Mouse (Mus musculus) neural tube, embryonic 13.5 days (tissue): ENCODE measurements around the gene E2f6. TPM values are rescaled to one million over a fixed set of nuclear protein-coding genes. Genes with fewer than 3 reads are reported as not detected.
A peak's percentile ranks its signal among the peaks of the same experiment; 100 is the strongest.

ENCODE experiments used
- ATAC-seq: fragments of 200-750 bp; cut with Nextera tagmentation; 2 replicates; pipeline ENCODE4 v1.8.0; 2017; ENCODE audit warnings: low read depth, mild to moderate bottlenecking, moderate TSS enrichment, moderate library complexity
- H3K27ac ChIP-seq: fragments of 300-500 bp; sonication (generic); replicated peaks from 2 replicates; pipeline ENCODE4 v1.5.1; 2015; ENCODE audit warnings: moderate library complexity, mild to moderate bottlenecking, inconsistent platforms
- H3K27me3 ChIP-seq: fragments of 300-500 bp; sonication (generic); 2 replicates; pipeline ENCODE4 v1.6.1; 2015; ENCODE audit warnings: mild to moderate bottlenecking, inconsistent platforms
- H3K36me3 ChIP-seq: fragments of 300-500 bp; sonication (generic); 2 replicates; pipeline ENCODE4 v1.6.1; 2015; ENCODE audit warnings: mild to moderate bottlenecking, inconsistent platforms
- H3K4me1 ChIP-seq: fragments of 300-500 bp; sonication (generic); replicated peaks from 2 replicates; pipeline ENCODE4 v1.6.1; 2015; ENCODE audit warnings: inconsistent platforms
- H3K4me2 ChIP-seq: fragments of 300-500 bp; sonication (generic); 2 replicates; pipeline ENCODE4 v1.6.1; 2015; ENCODE audit warnings: inconsistent platforms, mild to moderate bottlenecking, moderate library complexity
- H3K4me3 ChIP-seq: fragments of 300-500 bp; sonication (generic); 2 replicates; pipeline ENCODE4 v1.5.1; 2015; ENCODE audit warnings: mild to moderate bottlenecking, inconsistent platforms
- H3K9ac ChIP-seq: fragments of 300-500 bp; sonication (generic); 2 replicates; pipeline ENCODE4 v1.6.1; 2015; ENCODE audit warnings: moderate library complexity, mild to moderate bottlenecking, inconsistent platforms
- H3K9me3 ChIP-seq: fragments of 300-500 bp; sonication (generic); 2 replicates; pipeline ENCODE4 v1.6.1; 2016; ENCODE audit warnings: inconsistent platforms
- WGBS: fragments of 180-500 bp; shearing (Covaris S2); methylation state at CpG from one replicate; pipeline ENCODE4 v1.1.7; 2015; 5-methylcytosine and 5-hydroxymethylcytosine counted together
- polyA plus RNA-seq: library from polyadenylated mRNA; unstranded; fragments of >200 nt; fragmentation: Nextera tagmentation; extraction: Ambion mirVana; gene quantifications from 2 replicates; pipeline ENCODE4 v1.2.1, GENCODE M21; 2015

E2f6 gene
- polyA plus RNA-seq = 36.7 and 39.2 TPM in 2 replicates

DNA sequence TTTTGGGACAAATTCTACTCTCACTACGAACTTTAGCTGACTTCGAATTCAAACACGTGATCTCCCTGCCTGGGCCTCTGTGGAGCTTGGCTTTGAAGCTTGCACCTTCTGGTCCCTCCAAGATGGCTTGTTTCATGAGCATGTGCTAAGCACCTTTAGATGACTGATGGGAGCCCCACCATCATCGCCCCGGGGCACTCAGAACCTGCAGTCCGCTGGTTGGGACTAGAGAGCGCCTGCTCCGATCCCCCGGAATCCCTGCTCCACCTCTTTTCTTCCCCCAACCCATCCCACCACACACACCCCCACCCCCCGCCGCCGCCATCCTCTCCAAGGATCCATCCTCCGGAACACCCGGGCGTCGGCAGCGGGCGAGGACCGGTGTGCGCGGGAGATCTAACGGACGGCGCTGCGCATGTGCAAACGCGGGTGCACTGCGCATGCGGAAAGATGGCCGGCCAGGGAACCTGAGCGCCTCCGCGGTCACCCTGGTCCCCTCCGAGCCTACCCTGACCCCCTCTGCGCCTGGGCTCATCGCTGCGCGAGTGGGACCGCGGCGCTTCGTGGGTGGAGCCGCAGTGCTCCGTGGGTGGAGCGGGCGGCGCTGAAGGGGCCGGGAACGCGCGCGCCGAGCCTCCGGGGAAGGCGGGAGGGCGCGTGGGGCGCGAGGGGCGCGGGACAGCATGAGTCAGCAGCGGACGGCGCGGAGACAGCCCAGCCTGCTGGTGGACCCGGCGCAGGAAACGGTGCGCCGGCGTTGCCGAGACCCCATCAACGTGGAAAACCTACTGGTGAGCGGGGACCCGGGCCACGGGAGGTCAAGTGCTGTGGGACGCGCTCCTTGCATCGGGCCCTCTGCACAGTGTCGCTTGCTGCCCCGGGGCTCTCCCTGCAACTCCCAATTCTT, at the start of gene E2f6:
TSS of gene E2f6 (plus strand) at position 439 of the 907 bp plus-strand sequence.
- H3K36me3 ChIP-seq = peaks cover 15% of the 10 kb centered on the region
- peak within 1 kb of the TSS; percentile 86 for H3K4me2 ChIP-seq
- ATAC-seq = peak; percentile 90
- WGBS = 6% methylated on average over 81 of the region's 81 CpGs
- H3K9me3 ChIP-seq = no peaks in the 10 kb centered on the region
- H3K4me3 ChIP-seq = peak within 1 kb of the TSS; percentile 89
- H3K4me1 ChIP-seq = peaks cover 20% of the 10 kb centered on the region
- peaks cover 35% of the 10 kb centered on the region for H3K27me3 ChIP-seq
- peak within 1 kb of the TSS; percentile 91 for H3K9ac ChIP-seq
- H3K27ac ChIP-seq = peak within 1 kb of the TSS; percentile 82

DNA sequence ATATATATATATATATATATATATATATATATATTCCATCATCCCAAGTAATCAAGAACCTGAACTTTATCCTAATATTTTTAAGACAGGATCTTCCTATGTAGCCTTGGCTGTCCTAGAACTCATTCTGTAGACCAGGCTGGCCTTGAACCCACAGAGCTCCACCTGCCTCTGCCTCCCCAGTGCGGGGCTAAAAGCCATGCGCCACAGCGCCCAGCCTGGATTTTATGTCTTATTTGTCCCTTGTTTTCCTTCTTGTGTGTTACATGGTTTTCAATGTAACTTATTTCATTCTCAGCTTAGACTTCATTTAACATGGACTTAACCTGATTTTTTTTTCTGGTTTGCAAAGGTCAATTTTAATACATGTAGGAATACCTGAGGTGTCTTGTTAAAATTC, 49.3 kb upstream of the E2f6 start:
- 97% methylated on average over 3 of the region's 3 CpGs for WGBS
- ATAC-seq = no peak
- H3K27ac ChIP-seq = no peak overlapping the region
- H3K4me3 ChIP-seq = no peak overlapping the region
- no peaks in the 10 kb centered on the region for H3K36me3 ChIP-seq
- no peak overlapping the region for H3K4me2 ChIP-seq
- no peak overlapping the region for H3K9ac ChIP-seq
- no peaks in the 10 kb centered on the region for H3K27me3 ChIP-seq
- H3K4me1 ChIP-seq = no peaks in the 10 kb centered on the region; the same call in 1 of the 2 replicates
- no peaks in the 10 kb centered on the region; the same call in 1 of the 2 replicates for H3K9me3 ChIP-seq

DNA sequence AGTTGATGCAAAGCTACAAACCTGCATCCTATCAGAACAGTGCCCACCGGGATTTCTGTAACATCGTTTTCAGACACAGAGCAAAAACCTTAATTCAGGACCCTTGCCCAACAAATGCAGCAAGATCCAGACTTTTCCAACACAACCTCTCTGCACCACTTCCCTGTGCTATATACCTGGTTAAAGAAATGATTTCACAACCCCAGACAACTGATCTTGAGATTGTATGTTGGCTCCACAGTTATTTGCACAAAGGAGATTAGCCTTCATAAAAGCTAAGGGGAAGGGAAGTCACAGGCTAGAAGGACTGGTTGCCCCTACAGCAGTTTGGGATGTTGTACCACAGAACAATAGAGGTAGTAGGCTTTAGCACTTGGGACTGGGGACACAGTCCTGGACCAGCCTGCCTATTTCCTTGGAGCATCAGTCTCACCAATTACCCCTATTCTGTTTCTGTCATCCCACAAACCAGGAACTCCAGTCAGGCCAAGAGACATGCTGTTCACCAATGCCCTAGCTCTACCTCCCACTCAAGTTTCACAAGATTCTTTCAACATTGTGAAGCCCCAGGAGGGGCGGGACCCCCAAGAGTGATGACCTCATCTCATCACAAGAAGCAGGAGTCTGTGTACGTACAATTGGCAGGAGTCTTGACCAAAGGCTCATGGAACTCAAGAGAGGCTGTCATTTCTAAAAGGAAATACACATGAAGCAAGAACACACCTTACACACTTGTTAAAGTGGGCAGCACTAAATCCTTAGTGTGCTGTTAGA, 46.9 kb upstream of the E2f6 start:
- 84% methylated on average over 4 of the region's 4 CpGs for WGBS
- no peaks in the 10 kb centered on the region for H3K36me3 ChIP-seq
- no peak for ATAC-seq

DNA sequence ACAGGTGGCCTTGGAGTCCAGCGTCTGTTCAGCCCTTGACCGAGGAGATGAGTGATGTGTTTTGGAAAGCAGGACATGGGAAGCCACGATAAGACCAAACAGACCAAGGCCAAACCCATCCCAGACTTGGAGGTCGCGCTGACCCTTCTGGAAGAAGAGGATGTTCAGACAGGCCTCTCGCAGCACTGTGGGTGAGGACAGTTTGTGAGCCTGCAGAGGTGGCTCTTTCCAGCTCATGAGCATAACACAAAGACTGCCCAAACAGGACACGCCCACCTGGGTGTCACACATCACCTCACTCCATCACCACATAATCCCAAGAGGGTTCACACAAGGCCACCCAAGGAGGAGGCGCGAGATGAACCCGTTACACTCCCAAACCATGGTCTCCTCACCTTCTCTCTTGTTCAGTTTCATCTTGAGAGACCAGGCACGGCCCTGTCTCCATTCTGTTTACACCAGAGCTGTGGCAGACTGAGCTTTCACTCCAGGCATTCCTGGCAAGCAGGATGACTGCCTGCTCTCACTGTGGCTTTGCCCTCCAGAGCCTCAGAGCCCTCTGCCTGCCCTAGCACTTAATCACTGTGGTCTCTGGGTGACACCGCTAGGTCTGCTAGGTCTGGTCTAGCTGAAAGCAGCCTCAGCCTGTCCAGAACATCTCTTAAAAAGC, 45.9 kb upstream of the E2f6 start:
- H3K4me1 ChIP-seq = no peaks in the 10 kb centered on the region; the same call in 1 of the 2 replicates

More for the DNA sequence above, 46.9 kb upstream of the E2f6 start:
- Histone ChIP-seq H3K9ac (no peak overlapping the region), H3K9me3 (no peaks in the 10 kb centered on the region; the same call in 1 of the 2 replicates), H3K27me3 (no peaks in the 10 kb centered on the region), H3K4me2 (no peak overlapping the region), H3K4me1 (no peaks in the 10 kb centered on the region; the same call in 1 of the 2 replicates), H3K27ac (no peak overlapping the region), H3K4me3 (no peak overlapping the region)

DNA sequence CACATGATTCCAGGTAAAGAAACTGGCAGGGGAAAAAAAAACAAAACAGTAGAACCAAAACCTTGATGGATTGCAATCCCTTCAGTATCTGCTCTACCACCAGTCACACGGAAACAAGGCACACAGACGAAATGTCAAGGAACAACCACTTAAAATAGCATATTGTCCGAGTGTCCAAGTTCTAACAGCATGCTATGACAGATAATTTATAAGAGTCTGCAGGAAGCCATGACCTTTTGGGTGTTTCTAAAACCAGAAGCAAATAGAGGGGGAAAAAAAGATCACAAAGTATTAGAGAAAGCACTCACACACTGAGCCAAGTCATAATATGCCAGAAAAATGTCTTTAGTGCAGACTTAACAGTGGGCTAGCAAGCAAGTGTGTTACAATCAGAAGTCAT, 42.5 kb upstream of the E2f6 start:
- WGBS = 43% methylated on average over 3 of the region's 3 CpGs
- no peak for ATAC-seq

More for the DNA sequence above, 45.9 kb upstream of the E2f6 start:
- no peak for ATAC-seq
- WGBS = 77% methylated on average over 12 of the region's 12 CpGs
- Histone ChIP-seq H3K27me3 (no peaks in the 10 kb centered on the region), H3K4me2 (no peak overlapping the region), H3K9ac (no peak overlapping the region), H3K27ac (no peak overlapping the region), H3K4me3 (no peak overlapping the region), H3K36me3 (no peaks in the 10 kb centered on the region), H3K9me3 (no peaks in the 10 kb centered on the region; the same call in 1 of the 2 replicates)

DNA sequence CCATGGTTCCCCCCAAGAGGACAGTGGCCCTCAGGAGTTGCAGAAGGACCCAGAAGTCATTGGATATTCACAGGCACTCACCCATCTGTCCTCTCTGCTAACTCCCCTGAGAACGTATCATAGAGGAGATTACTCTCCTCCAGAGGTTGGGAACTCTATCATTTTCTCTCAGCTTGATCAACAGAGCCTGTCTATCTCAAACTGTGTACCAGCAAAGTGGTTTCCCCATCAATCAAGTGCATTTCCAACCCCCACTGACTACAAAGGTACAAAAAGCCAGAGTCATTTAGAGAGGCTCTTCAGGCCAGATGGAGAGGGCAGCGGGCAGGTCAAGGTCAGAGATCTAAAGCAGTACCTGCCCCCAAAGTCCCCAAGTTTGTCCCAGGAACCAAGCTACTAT, 42.1 kb upstream of the E2f6 start:
- ATAC-seq = no peak
- H3K36me3 ChIP-seq = no peaks in the 10 kb centered on the region
- H3K4me2 ChIP-seq = no peak overlapping the region
- H3K9ac ChIP-seq = no peak overlapping the region
- WGBS = 68% methylated on average over 2 of the region's 2 CpGs
- no peaks in the 10 kb centered on the region; the same call in 1 of the 2 replicates for H3K9me3 ChIP-seq
- no peaks in the 10 kb centered on the region for H3K27me3 ChIP-seq
- H3K4me1 ChIP-seq = no peaks in the 10 kb centered on the region
- no peak overlapping the region for H3K27ac ChIP-seq
- no peak overlapping the region for H3K4me3 ChIP-seq

More for the DNA sequence above, 42.5 kb upstream of the E2f6 start:
- H3K27ac ChIP-seq = no peak overlapping the region
- no peaks in the 10 kb centered on the region; the same call in 1 of the 2 replicates for H3K9me3 ChIP-seq
- no peak overlapping the region for H3K4me2 ChIP-seq
- no peak overlapping the region for H3K4me3 ChIP-seq
- H3K27me3 ChIP-seq = no peaks in the 10 kb centered on the region
- no peaks in the 10 kb centered on the region for H3K36me3 ChIP-seq
- no peaks in the 10 kb centered on the region for H3K4me1 ChIP-seq
- no peak overlapping the region for H3K9ac ChIP-seq

DNA sequence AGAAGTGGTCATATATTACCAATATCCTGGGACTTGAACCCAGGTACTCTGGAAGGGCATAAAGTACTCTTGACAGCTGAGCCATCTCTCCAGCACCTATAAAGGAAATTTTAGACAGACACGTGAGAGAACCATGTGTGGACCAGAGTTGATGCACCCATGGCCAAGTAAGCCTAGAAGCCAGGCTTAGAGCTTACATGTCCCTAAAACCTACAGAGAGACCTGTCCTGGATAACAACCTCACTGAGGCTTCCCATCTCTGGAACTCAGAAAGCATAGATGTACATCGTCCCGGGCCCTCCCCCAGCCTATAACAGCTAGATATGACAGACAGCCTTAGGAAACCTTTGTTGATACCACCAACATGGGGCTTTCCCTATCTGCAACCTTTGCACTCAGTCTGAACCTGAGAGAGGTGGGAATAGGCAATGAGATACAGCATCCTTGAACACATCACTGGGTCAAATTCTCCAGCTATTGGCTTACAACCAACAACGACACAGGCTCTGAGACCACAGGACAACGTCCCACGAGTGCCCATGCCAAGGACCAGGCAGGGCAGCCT, 41.1 kb upstream of the E2f6 start:
- no peak overlapping the region for H3K27ac ChIP-seq
- H3K9me3 ChIP-seq = no peaks in the 10 kb centered on the region; the same call in 1 of the 2 replicates
- no peak overlapping the region for H3K4me3 ChIP-seq
- H3K4me2 ChIP-seq = no peak overlapping the region
- H3K27me3 ChIP-seq = no peaks in the 10 kb centered on the region
- H3K36me3 ChIP-seq = no peaks in the 10 kb centered on the region
- WGBS = 89% methylated on average over 6 of the region's 6 CpGs
- no peak overlapping the region for H3K9ac ChIP-seq
- H3K4me1 ChIP-seq = no peaks in the 10 kb centered on the region
- no peak for ATAC-seq

DNA sequence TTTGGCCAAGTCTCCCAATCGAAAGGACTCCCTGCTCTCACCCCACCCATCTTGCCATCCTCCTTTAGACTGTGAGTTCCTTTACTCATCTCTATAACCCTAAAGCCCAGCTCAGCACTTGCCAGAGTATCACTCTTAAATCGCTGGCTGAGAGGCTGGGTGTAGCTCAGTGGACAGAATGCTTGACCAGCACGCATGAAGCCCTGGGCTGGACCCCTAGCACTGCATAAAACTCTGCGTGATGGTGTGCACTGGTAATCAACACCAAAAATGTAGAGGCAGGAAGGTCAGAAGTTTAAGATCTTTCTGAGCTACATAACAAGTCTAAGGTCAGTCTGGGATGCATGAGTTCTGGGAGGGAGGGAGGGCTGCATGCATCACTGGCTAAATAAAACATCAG, 36.2 kb upstream of the E2f6 start:
- no peaks in the 10 kb centered on the region for H3K9me3 ChIP-seq
- no peak overlapping the region for H3K9ac ChIP-seq
- H3K4me3 ChIP-seq = no peak overlapping the region
- H3K27ac ChIP-seq = no peak overlapping the region
- no peaks in the 10 kb centered on the region for H3K36me3 ChIP-seq
- ATAC-seq = no peak
- no peaks in the 10 kb centered on the region for H3K27me3 ChIP-seq
- H3K4me1 ChIP-seq = no peaks in the 10 kb centered on the region
- H3K4me2 ChIP-seq = no peak overlapping the region
- WGBS = 90% methylated on average over 4 of the region's 4 CpGs

DNA sequence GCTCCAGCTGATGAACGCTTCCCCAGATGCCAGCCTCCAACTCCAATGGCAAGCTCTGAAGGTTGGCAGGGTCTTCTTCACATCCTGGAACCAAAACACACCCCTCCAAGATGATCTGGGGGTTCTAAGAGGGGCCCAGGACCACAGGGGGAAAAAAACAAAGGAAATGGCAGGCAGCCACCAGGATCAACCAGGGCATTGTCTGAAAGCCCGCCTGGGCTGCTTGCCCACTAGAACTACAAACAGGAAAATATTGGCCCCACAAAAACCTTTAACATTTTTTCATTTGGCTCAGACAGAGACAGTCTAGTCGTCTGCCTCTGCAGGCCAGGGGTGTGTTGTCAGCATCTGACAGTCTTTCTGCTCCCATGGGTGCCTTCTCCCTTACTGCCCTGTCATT, 35.4 kb upstream of the E2f6 start:
- no peaks in the 10 kb centered on the region for H3K4me1 ChIP-seq
- no peaks in the 10 kb centered on the region for H3K9me3 ChIP-seq
- no peak for ATAC-seq
- H3K27ac ChIP-seq = no peak overlapping the region
- WGBS = 78% methylated on average over 3 of the region's 3 CpGs
- H3K36me3 ChIP-seq = no peaks in the 10 kb centered on the region
- no peaks in the 10 kb centered on the region for H3K27me3 ChIP-seq
- H3K9ac ChIP-seq = no peak overlapping the region
- no peak overlapping the region for H3K4me3 ChIP-seq
- H3K4me2 ChIP-seq = no peak overlapping the region

DNA sequence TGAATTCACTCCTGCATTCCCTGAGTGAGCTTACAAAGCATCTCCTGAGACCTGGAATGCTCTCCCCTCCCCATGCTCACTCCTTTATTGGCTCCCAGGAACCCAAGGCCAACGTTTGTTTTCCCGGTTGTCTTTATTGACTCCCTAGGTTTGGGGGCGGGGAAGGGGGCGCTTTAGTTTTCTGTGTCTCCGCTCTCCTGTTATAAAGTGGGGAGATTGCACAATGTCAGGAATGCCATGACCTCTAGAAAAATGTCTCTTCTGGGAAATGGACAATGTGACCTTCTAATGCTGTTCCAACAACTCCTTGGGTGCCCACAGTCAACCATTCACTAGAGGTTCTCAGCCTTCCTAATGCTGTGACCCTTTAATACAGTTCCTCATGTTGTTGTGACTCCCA, 32.2 kb upstream of the E2f6 start:
- Histone ChIP-seq H3K4me2 (no peak overlapping the region), H3K9me3 (no peaks in the 10 kb centered on the region), H3K4me1 (no peaks in the 10 kb centered on the region), H3K9ac (no peak overlapping the region), H3K36me3 (no peaks in the 10 kb centered on the region), H3K27me3 (no peaks in the 10 kb centered on the region), H3K27ac (no peak overlapping the region), H3K4me3 (no peak overlapping the region)
- WGBS = 45% methylated on average over 5 of the region's 5 CpGs
- no peak for ATAC-seq

DNA sequence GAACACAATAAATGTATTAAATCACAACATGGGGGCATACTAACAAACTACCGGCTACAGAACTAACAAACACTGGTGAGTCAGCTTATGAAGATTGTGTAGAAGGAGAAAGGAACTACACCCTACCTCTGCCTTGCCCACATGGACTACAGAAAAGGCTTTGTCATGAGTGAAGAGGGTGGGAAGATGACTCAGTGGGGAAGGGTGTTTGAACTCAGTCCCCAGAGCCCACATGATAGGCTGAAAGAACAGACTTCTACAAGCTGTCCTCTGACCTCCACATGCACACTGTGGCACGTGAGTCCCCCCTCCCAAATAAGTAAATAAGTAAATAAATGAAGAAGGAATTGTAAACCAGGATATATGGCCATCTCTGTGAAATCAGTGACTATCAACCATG, 31.6 kb upstream of the E2f6 start:
- no peak overlapping the region for H3K4me3 ChIP-seq
- no peaks in the 10 kb centered on the region for H3K36me3 ChIP-seq
- H3K9ac ChIP-seq = no peak overlapping the region
- H3K4me2 ChIP-seq = no peak overlapping the region
- no peaks in the 10 kb centered on the region for H3K27me3 ChIP-seq
- no peaks in the 10 kb centered on the region for H3K9me3 ChIP-seq
- H3K4me1 ChIP-seq = no peaks in the 10 kb centered on the region
- H3K27ac ChIP-seq = no peak overlapping the region
- 75% methylated on average over 2 of the region's 2 CpGs for WGBS
- no peak for ATAC-seq
